Mouse (Mus musculus): ENCODE measurements at regions not wholly inside any gene's neighbourhood (a gene's known extent, or its start where the extent isn't known, plus 50 kb on each side); places are given as distances from the start of the nearest gene placed in this dataset.

- DNase-seq (ENCODE audit: low spot score), result no peak
These were observed 433.7 kb upstream of the Jarid2 start for GRCm38 (mm10) chr13:44295621-44296020.

- DNase-seq (ENCODE audit: low spot score), result no peak
These were observed 428.7 kb upstream of the Jarid2 start for GRCm38 (mm10) chr13:44300611-44301010.

DNA sequence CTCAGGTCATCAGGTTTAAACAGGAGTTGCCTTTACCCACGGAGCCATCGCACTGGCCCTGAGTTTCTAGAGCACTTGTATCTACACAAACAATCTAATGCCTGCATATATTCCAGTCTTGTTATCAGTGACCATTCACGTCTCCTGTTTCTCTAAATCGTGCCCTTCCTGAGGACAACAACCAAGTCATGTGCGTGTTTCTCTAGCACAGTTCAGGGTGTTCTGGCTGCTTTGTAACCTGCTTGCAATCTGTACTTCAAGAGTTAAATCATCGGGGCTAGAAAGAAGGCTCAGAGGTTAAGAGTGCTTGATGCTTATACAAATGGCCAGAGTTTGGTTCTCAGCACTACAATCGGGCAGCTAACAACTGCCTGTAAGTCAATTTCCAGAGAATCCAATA, 428.1 kb upstream of the Jarid2 start:
- no peak for DNase-seq (ENCODE audit: low spot score)

DNA sequence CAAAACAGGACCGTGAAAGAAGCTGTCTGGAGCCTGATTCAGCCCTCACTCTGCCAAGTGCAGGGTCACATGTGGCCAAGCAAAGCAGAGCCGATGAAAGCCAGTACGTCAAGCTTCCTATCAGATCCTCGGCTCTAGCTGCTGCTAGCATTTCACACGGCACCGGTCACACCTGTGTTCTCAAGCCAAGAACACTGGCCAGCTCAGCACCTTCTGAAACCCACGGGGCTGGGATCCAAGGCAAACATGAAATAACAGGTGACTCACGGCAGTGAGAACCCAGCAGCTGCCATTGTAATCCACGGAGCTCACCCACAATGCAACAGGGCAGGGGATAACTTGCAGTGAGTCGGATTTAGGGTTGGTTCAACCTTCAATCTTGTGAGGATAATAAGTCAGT, 427.3 kb upstream of the Jarid2 start:
- DNase-seq (ENCODE audit: low spot score), result peak; percentile 22

DNA sequence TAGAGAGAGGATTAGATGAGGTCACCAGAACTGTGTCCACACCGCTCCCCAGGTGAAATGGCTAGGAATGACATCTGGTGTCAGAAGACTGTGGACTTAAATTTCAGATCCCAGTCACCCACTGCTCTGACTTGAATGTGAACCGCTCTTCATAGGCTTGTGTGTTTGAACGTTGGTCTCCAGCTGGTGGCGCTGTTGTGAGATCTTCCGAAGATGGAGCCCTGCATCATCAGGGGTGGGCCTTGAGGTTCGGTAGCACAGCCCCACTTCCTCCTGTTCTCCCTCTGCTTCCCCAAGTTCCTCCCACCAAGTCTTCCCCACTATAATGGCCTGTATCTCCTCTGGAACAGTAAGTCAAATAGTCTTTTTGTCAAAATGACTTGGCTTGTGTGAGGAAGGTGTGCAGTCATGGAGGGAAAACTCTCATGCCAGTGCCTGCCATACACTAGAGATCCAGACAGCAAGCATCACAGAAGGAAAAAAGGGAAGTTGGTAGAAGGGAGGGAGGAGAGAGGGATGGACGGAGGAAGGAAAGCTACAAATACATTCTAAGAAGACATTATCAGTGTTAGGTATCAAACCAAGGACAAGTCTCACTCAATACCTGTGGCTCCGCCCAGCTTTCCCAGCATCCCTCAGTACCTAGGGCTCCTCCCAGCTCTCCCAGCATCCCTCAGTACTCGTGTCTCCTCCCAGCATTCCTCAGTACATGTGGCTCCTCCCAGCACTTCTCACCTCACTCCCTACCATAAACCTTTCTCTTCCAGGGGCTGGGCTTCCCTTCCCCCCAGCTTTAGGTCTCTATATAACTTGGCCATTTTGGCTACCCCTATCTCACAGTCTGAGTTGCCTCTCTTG, 423.9 kb upstream of the Jarid2 start:
- no peak for DNase-seq (ENCODE audit: low spot score)

DNA sequence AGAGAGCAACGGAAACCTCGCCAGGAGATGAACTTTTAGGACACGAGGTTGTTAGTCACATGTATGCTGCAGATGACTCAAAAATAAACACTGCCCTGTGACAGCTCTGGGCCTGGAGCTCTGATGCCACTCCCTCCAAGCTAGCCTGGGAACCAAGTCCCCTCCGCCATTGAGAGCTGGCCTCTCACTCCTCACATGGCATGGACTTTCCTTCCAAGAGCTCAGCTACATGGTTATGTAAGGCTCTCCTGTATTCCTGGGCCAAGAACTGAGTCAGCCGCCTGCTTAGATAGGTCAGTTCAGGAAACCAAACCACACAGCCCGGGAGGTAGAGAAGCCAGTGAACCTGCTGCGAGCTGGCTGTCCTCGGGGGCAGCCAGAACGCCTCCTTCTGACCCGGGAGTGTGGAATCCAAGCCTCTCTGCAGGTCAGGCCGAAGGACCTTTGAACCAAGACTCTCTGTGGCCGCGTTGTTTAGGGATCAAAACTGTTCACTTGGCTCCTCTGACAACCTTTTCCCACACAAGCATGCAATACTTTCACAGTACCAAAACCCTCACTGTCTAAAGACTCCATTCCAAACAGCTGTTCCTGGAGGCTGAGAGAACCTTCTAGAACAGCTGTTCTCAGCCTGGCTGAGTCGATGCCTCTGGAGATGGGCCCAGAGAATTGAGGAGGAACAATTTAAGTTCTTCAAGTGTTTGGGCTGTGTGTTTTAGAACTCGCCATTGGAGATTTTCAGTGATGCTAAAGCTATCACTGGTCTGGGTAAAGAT, 422.8 kb upstream of the Jarid2 start:
- peak; percentile 39 for DNase-seq (ENCODE audit: low spot score)

DNA sequence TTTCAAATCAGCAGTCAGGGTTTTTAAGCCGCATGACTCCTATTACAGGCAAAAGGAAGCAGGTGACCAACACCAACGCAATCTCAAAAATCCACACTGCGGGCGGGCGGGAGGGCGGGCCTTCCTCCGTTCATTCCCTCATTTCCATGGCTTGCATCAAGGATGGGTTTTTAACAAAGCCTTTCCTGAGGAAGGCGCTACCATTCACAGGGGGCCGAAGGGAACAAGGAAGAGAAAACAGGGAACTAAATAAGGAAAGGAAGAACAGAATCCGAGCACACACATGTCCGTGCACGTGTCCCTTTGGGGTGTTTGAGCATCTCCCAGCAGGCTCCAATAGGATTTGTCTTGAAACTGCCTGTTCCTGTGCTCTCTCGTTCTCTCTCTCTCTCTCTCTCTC, 421.0 kb upstream of the Jarid2 start:
- DNase-seq (ENCODE audit: low spot score), result no peak

GRCm38 (mm10) chr13:44312237-44312636, 417.0 kb upstream of the Jarid2 start:
- DNase-seq (ENCODE audit: low spot score), result no peak

DNA sequence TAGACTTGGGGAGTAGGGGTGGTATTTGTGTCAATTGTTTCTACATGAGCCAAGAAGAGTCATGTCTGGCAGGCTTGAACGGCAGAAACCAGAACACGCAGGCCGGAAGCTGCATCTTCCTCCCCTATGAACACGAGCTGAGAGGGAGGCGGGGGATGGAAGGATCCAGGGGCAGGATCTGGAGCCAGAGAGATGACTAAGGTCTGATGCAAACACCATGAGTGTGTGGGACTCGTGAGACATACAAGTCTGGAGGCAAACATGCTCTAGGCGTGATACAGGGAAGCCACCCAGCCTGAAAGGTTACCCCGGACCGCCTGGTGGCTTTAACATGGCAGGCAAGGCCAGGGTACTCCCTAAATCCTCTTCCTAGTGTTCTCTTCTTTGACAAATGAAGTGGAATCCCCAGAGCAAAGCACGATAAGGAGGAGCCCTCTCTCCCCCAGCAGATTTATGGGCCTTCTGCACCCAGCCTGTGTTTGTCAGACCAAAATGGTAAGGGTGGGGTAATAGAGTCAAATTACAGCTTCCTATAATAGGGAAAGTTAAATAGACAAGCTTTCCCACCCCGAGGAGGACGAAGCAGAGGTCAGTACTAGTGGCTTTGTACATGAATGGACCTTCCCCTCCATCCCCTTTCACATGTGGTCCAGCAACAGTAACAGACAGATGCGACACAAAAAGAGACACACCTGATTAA, 412.4 kb upstream of the Jarid2 start:
- peak; percentile 6 for DNase-seq (ENCODE audit: low spot score)

DNA sequence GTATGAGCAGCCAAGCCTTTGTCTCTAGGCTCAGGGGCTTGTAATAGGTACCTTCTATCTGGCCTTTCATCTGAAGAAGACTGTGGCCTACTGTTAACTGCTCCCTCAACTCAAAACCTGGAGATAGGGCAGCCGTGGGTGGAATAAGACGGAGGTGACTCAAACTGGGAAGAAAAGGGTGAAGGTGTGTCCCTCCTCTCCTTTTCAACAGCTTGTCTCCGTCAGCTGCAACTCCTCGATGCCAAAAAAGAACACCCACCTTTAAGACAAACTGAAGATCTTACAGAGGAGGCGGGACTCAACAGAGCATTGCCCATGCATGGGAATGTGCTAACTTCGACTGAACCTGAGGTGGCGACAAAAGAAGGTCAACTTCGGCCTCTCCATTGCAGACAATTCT, 411.7 kb upstream of the Jarid2 start:
- no peak for DNase-seq (ENCODE audit: low spot score)

- DNase-seq (ENCODE audit: low spot score), result no peak
These were observed 410.2 kb upstream of the Jarid2 start for GRCm38 (mm10) chr13:44319101-44319500.

DNA sequence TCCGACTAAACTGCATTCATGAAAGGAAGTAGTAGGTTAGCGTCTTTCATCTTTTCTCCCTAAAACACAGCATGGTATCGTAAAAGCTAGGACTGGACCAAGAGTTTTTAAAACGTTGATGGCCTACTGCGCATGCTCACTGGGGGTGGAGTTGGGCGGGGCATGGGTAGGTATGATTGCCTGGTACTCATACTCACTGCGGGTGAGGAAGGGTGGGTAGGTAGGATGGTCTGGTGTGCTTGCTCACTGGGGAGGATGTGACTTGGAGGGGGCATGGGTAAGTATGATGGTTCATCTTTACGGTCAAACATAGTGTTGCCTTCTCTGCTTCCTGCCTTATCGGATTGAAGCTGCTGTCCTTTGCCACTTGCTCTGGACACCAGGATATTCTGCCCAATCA, 409.8 kb upstream of the Jarid2 start:
- DNase-seq (ENCODE audit: low spot score), result no peak

DNA sequence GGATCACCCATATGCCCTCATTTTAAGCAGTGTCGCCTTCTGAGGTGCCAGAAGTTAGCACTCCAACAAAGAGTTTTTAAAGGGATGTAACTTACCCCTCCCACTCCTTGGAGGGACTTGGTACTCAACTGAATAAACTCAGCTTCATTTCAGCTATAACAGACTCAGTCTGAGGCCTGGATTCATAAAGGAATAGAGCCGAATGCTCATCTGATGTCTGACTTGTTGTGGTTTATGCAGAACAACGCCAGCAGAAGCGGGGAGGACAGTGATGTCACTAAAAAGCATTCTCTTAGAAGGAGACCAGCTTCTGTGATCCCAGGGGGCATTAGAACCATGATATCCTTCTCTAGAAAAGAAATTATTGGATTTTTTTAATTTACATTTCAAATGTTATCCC, 409.0 kb upstream of the Jarid2 start:
- DNase-seq (ENCODE audit: low spot score), result no peak

- no peak for DNase-seq (ENCODE audit: low spot score)
These were observed 408.2 kb upstream of the Jarid2 start for GRCm38 (mm10) chr13:44321009-44321596.

DNA sequence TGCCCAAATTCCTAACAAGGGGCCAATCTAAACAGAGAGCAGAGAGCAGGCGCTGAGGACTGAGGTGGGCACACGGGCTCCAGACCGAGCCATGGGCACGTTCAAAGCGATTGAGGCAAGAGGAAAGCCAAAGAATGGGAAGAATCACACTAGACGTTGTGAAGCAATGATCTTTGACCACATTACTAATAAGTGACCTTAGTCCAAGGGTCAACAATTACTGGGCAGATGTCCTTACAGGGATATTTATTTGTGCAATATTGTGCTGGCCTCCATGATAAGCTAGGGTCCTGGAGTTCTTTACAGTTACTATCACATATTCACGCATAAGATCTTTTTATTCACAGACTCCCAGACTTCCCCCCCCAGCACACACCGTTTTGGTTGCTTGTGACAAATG, 400.9 kb upstream of the Jarid2 start:
- DNase-seq (ENCODE audit: low spot score), result no peak

DNA sequence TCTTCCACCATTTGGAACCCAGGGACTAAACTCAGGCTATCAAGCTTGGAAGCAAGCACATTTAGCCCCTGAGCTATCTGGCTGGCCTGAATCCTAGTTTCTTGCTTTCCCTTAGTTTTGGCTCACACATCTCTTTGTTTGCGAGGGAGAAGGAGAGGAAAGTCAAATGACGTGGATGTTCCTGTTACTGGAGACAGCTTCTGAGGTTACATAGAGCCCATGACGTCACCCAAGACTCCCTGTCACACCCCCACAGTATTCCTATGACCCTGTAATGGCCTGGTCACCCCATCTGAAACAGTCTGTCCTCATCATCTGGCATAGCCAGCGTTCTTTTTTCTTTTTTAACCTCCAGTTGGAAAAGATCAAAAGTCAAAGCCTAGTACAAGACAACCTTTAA, 400.1 kb upstream of the Jarid2 start:
- no peak for DNase-seq (ENCODE audit: low spot score)

DNA sequence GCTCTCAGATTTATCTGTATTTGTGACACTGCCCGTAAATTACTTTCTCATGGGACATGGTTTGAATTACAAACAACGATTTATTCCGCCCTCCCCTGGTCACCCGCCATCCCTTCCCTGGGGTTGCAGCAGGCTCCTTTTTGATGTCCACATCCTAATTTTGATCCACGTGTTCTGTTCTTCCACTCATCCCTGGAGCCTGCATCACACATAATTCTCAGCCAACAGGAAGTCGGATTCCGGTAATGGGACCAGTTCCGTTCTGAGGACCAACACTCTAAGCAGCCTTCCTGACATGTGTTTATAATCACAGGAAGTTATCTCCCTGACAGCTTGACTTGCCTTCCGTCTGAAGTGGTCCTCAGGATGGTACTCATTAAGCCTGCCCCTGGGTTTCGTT, 399.6 kb upstream of the Jarid2 start:
- no peak for DNase-seq (ENCODE audit: low spot score)

GRCm38 (mm10) chr13:44332716-44333240, 396.5 kb upstream of the Jarid2 start:
- no peak for DNase-seq (ENCODE audit: low spot score)

GRCm38 (mm10) chr13:44339061-44339741, 390.1 kb upstream of the Jarid2 start:
- DNase-seq (ENCODE audit: low spot score), result no peak

- DNase-seq (ENCODE audit: low spot score), result no peak
These were observed 384.2 kb upstream of the Jarid2 start for GRCm38 (mm10) chr13:44345094-44345493.

GRCm38 (mm10) chr13:44346636-44347035, 382.6 kb upstream of the Jarid2 start:
- DNase-seq (ENCODE audit: low spot score), result no peak

DNA sequence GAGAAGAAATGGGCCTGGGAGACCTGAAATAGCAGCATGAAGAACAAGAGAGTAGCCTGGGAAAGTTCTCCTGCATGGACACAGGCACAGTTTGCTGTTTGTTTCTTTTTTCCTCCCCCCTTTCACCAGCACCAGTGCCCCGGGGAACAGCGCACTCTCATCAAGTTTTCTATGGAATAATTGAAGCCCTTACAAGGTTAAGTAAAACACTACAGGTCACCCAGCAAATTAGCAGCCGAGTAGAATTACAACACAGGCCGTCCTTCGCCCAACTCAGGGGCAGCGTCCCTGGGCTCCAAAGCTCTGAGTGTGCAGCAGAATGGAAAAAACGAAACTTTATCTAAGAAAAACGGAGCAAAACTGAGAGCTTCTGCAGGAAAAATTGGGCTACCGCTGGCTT, 381.6 kb upstream of the Jarid2 start:
- no peak for DNase-seq (ENCODE audit: low spot score)

Data from urinary bladder, postnatal 25 days (tissue).